Mouse (Mus musculus): ENCODE measurements at regions not wholly inside any gene's neighbourhood (a gene's known extent, or its start where the extent isn't known, plus 50 kb on each side); places are given as distances from the start of the nearest gene placed in this dataset.

GRCm38 (mm10) chr7:124455659-124456058 is 473.0 kb downstream of the Hs3st4 start:
- intact Hi-C loops (cut with DNase I) = no loop called here
- no peak for DNase-seq (ENCODE audit: low spot score in 2 of 2)

DNA sequence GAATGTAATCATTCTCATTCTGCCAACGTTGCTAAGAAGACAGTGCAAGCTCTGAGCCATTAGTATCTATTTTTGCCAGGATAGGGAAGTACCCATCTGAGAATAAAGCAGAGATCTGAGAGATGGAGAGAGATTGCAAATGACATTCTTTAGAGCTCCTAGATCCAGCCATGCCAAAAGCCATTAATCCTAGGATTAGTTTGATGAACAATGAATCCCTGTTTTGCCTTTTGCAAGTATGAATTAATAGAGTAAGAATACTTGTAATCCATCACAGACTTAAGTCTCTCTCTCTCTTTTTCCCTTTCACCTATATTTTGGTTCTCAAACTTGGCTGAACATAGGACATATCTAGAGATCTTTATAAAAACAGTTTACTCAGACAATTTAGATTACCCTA is 504.7 kb downstream of the Hs3st4 start:
- intact Hi-C loops (cut with DNase I) = no loop called here

DNA sequence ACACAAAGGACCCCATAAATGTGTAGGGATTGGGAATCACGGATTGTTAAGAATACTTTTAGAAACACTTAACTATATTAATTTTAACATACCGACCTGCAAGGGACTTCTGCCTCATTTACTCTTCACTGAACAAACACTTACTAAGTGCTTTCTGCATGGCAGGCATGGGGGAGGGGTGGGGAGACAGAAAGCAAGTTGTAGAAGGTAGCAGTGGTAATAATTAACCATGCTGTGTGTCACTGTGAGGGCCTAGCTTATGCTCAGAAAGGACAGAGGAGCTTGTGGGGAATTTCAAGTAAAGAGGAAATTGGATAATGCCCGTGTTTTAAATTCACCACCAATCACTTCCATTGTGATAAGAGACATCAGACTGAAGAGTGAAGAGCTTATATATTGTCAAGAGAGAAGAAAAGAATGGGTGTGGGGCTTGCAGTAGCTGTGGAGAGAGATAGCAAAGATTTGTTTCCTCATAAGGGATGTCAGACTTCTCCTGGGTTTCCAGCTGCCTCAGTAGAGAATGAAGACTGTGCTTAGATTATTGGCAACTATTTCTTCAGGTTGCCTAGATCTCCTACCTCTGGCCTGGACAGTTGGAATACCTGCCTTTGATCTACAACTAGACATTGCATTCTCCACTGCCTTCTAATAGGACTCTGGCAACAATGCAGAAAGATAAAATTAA is 508.6 kb downstream of the Hs3st4 start:
- intact Hi-C loops (cut with DNase I) = no loop called here
- DNase-seq (ENCODE audit: low spot score in 2 of 2) = no peak

More for the DNA sequence above, 504.7 kb downstream of the Hs3st4 start:
- DNase-seq (ENCODE audit: low spot score in 2 of 2) = no peak

- no peak for DNase-seq (ENCODE audit: low spot score in 2 of 2)
- intact Hi-C loops (cut with DNase I) = no loop called here
Measured at GRCm38 (mm10) chr7:124491851-124492390, 509.3 kb downstream of the Hs3st4 start.

GRCm38 (mm10) chr7:124500636-124501035 is 518.0 kb downstream of the Hs3st4 start:
- no peak for DNase-seq (ENCODE audit: low spot score in 2 of 2)
- intact Hi-C loops (cut with DNase I) = no loop called here

- intact Hi-C loops (cut with DNase I) = no loop called here
- no peak for DNase-seq (ENCODE audit: low spot score in 2 of 2)
Measured at GRCm38 (mm10) chr7:124502760-124503159, 520.1 kb downstream of the Hs3st4 start.

DNA sequence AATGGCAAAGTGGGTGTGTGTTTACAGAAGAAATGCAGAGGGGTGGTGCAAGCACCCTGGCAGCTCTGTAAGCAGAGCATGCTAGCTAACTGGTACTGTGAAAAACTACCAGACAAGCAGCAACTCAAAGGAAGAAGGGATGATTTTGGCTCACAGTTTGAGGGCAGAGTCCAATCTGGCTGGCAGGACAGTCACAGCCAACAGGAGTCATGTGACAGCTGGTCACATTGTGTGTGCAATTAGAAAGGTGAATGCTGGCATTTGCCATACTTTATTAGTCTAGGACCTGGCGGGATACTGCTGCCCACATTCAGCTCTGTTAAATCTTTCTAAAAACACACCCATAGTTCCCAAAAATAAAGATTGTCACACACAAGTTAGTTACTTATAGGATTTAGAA is 566.4 kb downstream of the Hs3st4 start:
- DNase-seq (ENCODE audit: low spot score in 2 of 2) = no peak
- intact Hi-C loops (cut with DNase I) = no loop called here

DNA sequence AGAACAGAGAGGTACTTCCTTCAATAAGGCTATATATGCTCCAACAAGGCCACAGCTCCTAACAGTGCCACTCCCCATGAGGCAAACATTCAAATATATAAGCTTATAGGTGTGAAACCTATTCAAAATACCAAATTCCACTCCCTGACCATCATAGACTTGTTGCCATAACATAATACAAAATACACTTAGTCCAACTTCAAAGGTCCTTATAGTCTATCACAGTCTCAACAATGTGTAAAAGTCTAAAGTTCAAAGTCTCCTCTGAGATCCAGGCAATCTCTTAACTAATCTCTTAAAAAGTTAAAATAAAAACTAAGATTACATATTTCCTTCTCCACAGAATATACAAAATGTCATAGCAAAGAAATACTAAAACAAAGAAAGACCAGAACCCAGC is 574.5 kb downstream of the Hs3st4 start:
- no peak for DNase-seq (ENCODE audit: low spot score in 2 of 2)
- intact Hi-C loops (cut with DNase I) = no loop called here

DNA sequence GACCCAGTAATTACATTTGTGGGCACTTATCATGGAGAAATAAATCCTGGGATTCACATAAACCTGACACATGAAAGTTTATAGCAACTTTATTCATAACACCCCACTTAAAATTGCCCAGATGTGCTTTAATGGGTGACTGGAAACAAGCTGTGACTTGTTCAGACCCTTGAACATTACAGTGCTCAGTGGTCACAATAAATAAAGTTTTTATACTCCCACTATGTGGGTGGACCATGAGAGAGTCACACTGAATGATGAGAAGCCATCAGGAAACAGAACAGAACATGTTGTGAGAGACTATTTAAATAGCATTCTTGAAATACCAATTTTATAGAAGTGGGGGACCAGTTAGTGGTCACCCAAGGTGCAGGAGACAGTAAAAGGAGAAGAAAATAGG is 588.1 kb downstream of the Hs3st4 start:
- no peak for DNase-seq (ENCODE audit: low spot score in 2 of 2)
- intact Hi-C loops (cut with DNase I) = no loop called here

DNA sequence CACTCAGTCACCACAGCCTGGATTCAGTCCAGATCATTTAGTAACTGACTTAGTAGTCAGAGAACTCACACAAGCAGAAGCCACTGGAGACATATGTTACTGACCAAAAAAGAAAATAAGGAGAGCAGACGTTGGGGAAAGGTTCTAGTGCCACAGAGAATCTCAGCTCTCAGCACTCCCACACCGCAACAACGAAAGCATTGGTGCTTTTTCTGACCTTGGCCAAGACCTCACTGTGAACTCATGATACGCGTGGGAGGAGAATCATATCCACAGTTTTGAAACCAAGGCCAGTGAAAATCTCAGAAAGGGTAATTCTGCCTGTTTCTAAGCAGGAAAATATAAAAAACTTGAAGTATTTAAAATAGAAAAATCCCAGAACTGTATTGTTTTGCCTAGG is 591.0 kb downstream of the Hs3st4 start:
- DNase-seq (ENCODE audit: low spot score in 2 of 2) = peak in 1 of 2 experiments; percentile 4
- intact Hi-C loops (cut with DNase I) = no loop called here

DNA sequence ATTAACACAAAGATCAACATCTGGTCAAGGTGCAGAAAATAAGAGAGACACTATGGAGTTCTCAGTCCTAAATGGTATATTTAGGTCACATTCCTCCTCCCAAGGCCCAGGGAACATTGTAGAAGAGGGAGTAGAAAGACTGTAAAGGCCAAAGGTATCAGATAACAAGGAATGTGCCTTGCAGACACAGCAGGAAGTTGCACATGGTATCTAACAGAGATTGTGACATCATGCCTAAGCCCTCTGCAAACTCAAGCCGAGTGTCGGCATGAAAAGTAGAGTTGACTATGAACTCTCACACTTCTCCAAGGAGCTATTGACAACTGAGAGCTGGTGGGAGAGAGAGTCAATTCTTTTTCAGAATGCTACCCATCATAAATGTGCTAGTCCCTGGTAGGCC is 598.7 kb downstream of the Hs3st4 start:
- no peak for DNase-seq (ENCODE audit: low spot score in 2 of 2)
- intact Hi-C loops (cut with DNase I) = no loop called here

DNA sequence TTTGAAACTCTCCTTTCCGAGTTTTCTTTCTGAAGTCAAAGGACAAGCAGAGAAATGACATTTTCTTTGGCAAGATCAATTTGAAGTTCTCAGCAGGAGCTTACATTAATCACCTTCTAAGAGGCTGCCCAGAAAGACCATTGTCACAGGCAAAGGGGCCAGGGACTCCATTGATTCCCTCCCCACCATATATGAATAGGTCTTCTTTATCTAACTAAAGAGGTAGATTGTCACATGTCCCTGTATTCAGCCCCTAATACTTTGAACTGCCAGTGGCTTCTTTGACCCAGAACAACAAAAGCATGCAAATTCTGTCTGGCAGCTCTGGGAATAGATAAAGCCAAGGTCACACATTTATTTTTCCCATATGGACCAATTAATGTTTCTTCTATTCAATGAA is 602.6 kb downstream of the Hs3st4 start:
- no peak for DNase-seq (ENCODE audit: low spot score in 2 of 2)
- intact Hi-C loops (cut with DNase I) = no loop called here

- intact Hi-C loops (cut with DNase I) = no loop called here
- DNase-seq (ENCODE audit: low spot score in 2 of 2) = no peak
Measured at GRCm38 (mm10) chr7:124591369-124591768, 608.7 kb downstream of the Hs3st4 start.

GRCm38 (mm10) chr7:124593462-124593861 is 610.8 kb downstream of the Hs3st4 start:
- no peak for DNase-seq (ENCODE audit: low spot score in 2 of 2)
- intact Hi-C loops (cut with DNase I) = no loop called here

- intact Hi-C loops (cut with DNase I) = no loop called here
- no peak for DNase-seq (ENCODE audit: low spot score in 2 of 2)
Measured at GRCm38 (mm10) chr7:124600767-124601166, 618.1 kb downstream of the Hs3st4 start.

DNA sequence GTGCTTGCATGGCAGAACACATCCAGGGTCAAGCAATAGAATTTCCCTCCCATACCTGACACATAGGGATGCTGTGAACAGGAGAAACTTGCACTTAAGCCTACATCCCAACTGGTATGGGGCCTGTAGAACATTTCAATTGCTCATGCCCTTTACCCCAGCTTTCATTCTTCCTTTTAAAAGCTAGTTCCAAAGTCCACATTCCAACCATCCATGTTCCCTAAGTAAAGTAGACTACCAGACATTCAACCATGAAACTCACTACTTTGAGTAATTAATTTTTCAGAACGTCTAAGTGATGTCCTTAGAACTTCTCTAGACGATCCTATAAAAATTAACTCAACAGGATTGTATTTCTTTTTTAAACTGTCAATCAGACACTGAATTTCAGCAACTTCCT is 621.9 kb downstream of the Hs3st4 start:
- intact Hi-C loops (cut with DNase I) = no loop called here
- DNase-seq (ENCODE audit: low spot score in 2 of 2) = no peak

- intact Hi-C loops (cut with DNase I) = no loop called here
- no peak for DNase-seq (ENCODE audit: low spot score in 2 of 2)
Measured at GRCm38 (mm10) chr7:124605978-124606377, 623.3 kb downstream of the Hs3st4 start.

DNA sequence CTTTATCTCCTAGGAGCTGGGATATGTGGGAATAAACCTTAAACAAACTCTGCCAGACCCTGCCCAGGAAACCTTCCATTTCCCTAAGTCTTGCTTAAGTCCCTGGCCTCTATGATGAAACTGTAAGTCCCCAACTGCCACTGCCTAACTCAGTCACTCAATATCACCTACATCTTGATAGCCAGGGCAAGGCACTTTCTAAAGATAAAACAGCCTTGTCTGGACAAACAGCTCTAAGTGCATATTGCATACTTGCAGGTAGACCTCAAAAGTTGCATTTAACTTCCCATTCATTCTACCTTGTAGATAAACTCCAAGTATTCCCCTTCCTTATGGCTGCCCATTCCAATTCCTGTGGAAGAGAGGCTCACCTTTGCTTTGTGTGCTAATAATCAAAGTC is 624.4 kb downstream of the Hs3st4 start:
- intact Hi-C loops (cut with DNase I) = no loop called here
- no peak for DNase-seq (ENCODE audit: low spot score in 2 of 2)

DNA sequence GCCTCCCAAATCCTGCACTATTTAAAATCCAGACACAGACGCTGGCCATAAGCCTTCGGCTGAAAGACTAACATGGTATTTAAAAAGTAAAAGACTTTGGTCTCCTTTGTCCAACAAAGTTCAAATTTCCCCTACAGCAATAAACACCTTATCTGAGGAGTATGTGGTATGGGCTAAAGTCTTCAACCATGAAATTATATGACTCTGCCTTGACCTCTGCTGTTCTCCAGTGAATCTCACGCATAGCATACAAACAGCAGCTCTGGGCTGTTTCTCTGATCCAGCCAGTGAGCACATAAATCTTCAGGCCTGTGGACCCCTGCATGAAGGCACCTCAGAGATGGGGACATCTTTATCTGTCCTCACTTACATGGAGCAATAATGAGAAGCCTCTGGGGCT is 627.8 kb downstream of the Hs3st4 start:
- intact Hi-C loops (cut with DNase I) = no loop called here

DNA sequence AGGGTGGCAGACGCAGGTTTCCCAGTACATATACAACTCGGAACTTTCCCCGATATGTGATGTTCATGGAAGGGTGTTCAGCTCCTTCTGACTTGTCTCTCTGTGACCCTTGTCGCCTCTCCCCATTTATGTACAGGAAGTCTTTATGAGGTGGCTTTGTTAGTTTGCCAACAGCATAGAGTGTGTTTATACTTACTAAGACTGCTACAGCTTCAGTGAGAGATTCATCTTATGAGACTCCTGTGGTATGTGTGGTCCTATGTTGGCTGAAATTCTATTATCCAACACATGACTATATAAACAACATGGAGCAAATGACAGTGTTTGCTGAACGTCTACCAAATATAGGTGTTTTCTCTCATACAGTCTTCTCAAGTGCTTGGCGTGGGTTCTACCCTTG is 664.5 kb downstream of the Hs3st4 start:
- intact Hi-C loops (cut with DNase I) = no loop called here

More for the DNA sequence above, 627.8 kb downstream of the Hs3st4 start:
- DNase-seq (ENCODE audit: low spot score in 2 of 2) = no peak

DNA sequence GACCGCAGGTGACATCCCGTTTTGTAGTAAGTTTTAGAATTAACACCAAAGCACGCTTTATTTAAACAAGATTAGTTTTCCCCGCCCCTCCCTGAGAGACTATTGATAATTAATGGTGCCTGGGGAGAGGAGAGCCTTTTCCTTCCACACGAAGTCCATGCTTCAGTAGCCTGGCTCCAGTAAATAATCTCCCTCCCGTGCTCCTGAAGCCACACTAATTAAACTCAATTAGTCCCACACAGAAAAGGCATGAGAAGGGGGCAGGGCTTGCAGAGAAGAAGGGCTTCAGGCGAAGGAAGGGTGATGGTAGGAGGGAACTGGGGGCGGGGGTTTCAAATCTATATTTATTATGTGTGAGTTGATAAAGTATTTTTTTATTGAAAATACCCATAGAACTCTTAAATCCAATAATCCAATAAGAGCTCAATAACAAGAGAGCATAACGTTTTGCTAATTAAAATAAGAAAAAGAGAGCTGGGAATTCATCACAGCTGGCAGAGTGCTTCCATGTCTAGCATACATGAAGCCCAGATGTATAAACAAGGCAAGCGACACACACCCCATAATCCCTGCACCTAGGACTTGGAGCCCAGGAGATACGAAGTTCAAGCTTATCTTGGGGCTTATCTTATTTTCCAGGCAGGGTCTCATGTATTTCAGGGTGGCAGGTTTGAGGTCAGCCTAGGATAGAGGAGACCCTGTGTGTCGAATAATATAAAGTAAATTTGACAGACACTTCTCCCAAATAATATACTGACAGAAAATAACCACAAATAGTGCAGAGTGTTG is 684.7 kb downstream of the Hs3st4 start:
- no peak for DNase-seq (ENCODE audit: low spot score in 2 of 2)
- intact Hi-C loops (cut with DNase I) = no loop called here

More for the DNA sequence above, 664.5 kb downstream of the Hs3st4 start:
- DNase-seq (ENCODE audit: low spot score in 2 of 2) = no peak

Measured in left cerebral cortex, postnatal 25 days (tissue).